Mouse (Mus musculus) hindbrain, embryonic 15.5 days (tissue): ENCODE measurements around the gene Ccdc33. TPM values are rescaled to one million over a fixed set of nuclear protein-coding genes. Genes with fewer than 3 reads are reported as not detected.

Experiments used
- ATAC-seq: fragments of 200-750 bp; cut with Nextera tagmentation; 2 replicates; pipeline ENCODE4 v1.8.0; 2017; ENCODE audit warnings: low read depth, moderate number of reproducible peaks, moderate TSS enrichment; ENCODE audit not compliant: low FRiP score
- H3K27ac ChIP-seq: fragments of 300-500 bp; sonication (generic); replicated peaks from 2 replicates; pipeline ENCODE4 v1.5.1; 2015; ENCODE audit warnings: mild to moderate bottlenecking, inconsistent platforms
- H3K27me3 ChIP-seq: fragments of 300-500 bp; sonication (generic); 2 replicates; pipeline ENCODE4 v1.6.1; 2015; ENCODE audit warnings: control low read depth, inconsistent platforms
- H3K36me3 ChIP-seq: fragments of 300-500 bp; sonication (generic); 2 replicates; pipeline ENCODE4 v1.6.1; 2015; ENCODE audit warnings: control low read depth, inconsistent platforms
- H3K4me1 ChIP-seq: fragments of 300-500 bp; sonication (generic); replicated peaks from 2 replicates; pipeline ENCODE4 v1.6.1; 2015; ENCODE audit warnings: control low read depth, inconsistent platforms
- H3K4me2 ChIP-seq: fragments of 300-500 bp; sonication (generic); 2 replicates; pipeline ENCODE4 v1.6.1; 2015; ENCODE audit warnings: moderate library complexity, mild to moderate bottlenecking, inconsistent platforms
- H3K4me3 ChIP-seq: fragments of 300-500 bp; sonication (generic); 2 replicates; pipeline ENCODE4 v1.5.1; 2015; ENCODE audit warnings: mild to moderate bottlenecking, inconsistent platforms
- H3K9ac ChIP-seq: fragments of 300-500 bp; sonication (generic); 2 replicates; pipeline ENCODE4 v1.6.1; 2015; ENCODE audit warnings: inconsistent platforms
- H3K9me3 ChIP-seq: fragments of 300-500 bp; sonication (generic); 2 replicates; pipeline ENCODE4 v1.6.1; 2016; ENCODE audit warnings: control low read depth, inconsistent platforms
- WGBS: fragments of 180-500 bp; shearing (Covaris S2); methylation state at CpG from one replicate; pipeline ENCODE4 v1.1.7; 2015; 5-methylcytosine and 5-hydroxymethylcytosine counted together
- polyA plus RNA-seq: library from polyadenylated mRNA; unstranded; fragments of >200 nt; fragmentation: Nextera tagmentation; extraction: Ambion mirVana; gene quantifications from 2 replicates; pipeline ENCODE4 v1.2.1, GENCODE M21; 2015

Gene Ccdc33
- polyA plus RNA-seq, 1 experiment from 2014 or later: 0.38 TPM

- H3K27me3 ChIP-seq: no peaks in the 10 kb centered on the region
- H3K9ac ChIP-seq: no peak overlapping the region
- H3K27ac ChIP-seq: no peak overlapping the region
- WGBS: 65% methylated on average over 8 of the region's 8 CpGs
- H3K36me3 ChIP-seq: no peaks in the 10 kb centered on the region
- H3K4me2 ChIP-seq: no peak overlapping the region
- ATAC-seq: no peak
- H3K4me3 ChIP-seq: no peak overlapping the region
- no peaks in the 10 kb centered on the region; the same call in 1 of the 2 replicates for H3K4me1 ChIP-seq
- no peaks in the 10 kb centered on the region for H3K9me3 ChIP-seq
Observed at GRCm38 (mm10) chr9:58014393-58015160, 104.0 kb downstream of the Ccdc33 start.

DNA sequence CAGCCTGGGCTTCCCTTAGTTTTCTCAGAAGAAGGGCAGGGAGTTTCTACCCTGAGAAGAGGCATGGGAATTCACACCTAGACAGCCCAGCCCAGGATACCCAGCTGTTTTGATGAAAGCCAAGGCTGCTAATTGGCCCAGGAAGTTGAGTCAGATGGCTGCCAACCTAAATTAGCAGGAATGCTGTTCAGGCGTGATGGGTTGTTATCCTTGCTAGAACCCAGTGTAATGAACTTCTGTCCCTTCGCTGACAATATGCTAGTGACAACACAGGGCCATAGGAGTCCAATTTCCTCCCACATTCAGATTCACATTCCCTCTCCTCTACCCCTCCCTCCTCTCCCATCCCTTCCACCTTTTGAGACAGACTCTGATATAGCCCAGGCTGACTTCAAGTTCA lies 105.7 kb downstream of the Ccdc33 start:
- H3K9me3 ChIP-seq: no peaks in the 10 kb centered on the region
- H3K4me2 ChIP-seq: no peak overlapping the region
- no peak overlapping the region for H3K4me3 ChIP-seq
- H3K4me1 ChIP-seq: peaks cover 15% of the 10 kb centered on the region
- no peaks in the 10 kb centered on the region for H3K36me3 ChIP-seq
- no peak for ATAC-seq
- WGBS: 48% methylated on average over 2 of the region's 2 CpGs
- no peaks in the 10 kb centered on the region for H3K27me3 ChIP-seq
- H3K9ac ChIP-seq: no peak overlapping the region
- no peak overlapping the region for H3K27ac ChIP-seq

DNA sequence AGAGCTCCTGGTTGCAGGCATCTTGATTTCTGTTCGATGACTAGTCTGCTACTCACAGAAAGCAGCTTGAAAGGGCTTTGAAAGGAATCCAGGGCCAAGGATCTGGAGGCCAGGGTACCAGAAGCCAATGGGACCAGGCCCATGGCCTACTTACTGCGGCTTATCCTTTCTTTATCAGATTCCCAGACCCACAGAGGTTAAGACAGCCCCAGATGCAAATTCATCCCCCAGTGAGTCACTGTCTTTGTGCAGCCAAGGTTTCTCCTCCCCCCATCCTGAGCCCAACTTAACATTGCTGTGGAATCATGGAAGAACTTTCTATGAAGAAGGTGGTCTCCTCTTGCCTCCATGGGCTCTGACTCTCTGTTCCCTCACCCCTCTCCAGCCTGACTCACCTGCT lies 106.1 kb downstream of the Ccdc33 start:
- Histone ChIP-seq H3K9me3 (no peaks in the 10 kb centered on the region), H3K4me3 (no peak overlapping the region), H3K9ac (no peak overlapping the region), H3K36me3 (no peaks in the 10 kb centered on the region), H3K27ac (no peak overlapping the region), H3K4me2 (no peak overlapping the region), H3K4me1 (peaks cover 15% of the 10 kb centered on the region), H3K27me3 (no peaks in the 10 kb centered on the region)
- ATAC-seq: no peak
- WGBS: 77% methylated on average over 2 of the region's 2 CpGs

DNA sequence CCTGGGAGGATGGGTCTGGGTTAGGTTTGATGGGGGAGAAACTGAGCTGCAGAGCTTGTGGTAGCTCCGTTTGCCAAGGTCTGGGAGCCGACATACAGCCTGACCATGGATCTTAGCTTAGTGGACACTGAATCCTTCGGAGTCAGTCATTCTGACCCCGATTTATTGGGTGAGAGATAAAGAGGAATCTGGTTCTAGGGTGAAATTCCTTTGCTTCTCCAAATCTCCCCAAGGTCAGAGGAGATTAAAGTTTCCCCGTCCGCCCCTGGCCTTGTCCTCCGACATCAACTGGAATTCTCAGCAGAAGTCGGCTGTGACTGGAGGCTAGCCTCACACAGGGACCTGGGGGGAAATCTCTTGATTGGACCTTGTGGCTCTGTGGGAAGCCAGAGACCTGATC lies 107.1 kb downstream of the Ccdc33 start:
- Histone ChIP-seq H3K9ac (no peak overlapping the region), H3K9me3 (no peaks in the 10 kb centered on the region), H3K27ac (no peak overlapping the region), H3K27me3 (no peaks in the 10 kb centered on the region), H3K4me2 (no peak overlapping the region), H3K36me3 (no peaks in the 10 kb centered on the region), H3K4me3 (no peak overlapping the region), H3K4me1 (peaks cover 15% of the 10 kb centered on the region)
- 87% methylated on average over 8 of the region's 8 CpGs for WGBS
- ATAC-seq: no peak

DNA sequence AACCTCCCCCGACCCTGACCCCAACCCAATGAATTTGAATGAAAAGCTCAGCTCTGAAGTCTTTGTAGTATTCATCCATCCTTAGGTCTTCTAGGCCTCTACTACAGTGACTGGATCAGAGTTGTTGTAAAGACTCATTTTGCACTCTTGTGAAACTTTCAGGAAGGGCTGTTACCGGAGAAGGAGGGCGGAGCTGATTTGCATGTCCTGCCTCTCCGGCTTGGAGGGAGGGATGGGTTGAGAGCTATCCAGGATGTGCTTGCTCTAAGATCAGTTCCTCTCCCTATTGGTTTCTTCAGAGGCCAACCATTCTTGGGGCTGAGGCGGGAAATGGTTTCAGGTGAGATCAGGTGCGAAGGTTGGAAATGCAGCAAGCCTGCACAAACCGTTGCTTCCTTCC lies 107.6 kb downstream of the Ccdc33 start:
- WGBS: 55% methylated on average over 7 of the region's 7 CpGs
- no peak for ATAC-seq
- H3K36me3 ChIP-seq: no peaks in the 10 kb centered on the region

DNA sequence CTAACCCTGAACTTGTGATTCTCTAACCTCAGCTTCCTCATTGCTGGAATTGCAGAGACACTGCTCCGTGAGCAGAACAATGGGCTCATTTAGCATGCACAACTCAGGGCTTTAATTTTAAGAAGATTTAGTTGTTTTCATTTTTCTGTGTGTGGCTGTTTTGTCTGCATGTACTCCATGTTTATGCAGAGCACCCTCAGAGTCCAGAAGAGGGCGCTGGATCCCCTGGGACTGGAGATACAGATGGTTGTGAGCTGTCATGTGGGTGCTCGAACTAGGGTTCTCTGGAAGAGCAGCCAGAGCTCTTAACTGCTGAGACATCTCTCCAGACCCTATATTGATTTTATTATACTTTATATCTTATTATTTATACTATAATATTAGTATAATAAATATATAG lies 109.0 kb downstream of the Ccdc33 start:
- no peak overlapping the region for H3K4me3 ChIP-seq
- H3K27me3 ChIP-seq: no peaks in the 10 kb centered on the region
- no peaks in the 10 kb centered on the region for H3K36me3 ChIP-seq
- peak overlapping the region; percentile 41; the same call in 1 of the 2 replicates for H3K4me2 ChIP-seq
- peaks cover 15% of the 10 kb centered on the region for H3K4me1 ChIP-seq
- 41% methylated on average over 3 of the region's 3 CpGs for whole genome bisulfite sequencing
- no peak for ATAC-seq
- no peak overlapping the region for H3K9ac ChIP-seq
- H3K9me3 ChIP-seq: no peaks in the 10 kb centered on the region
- peak overlapping the region; percentile 73 for H3K27ac ChIP-seq

More for the DNA sequence above, 107.6 kb downstream of the Ccdc33 start:
- no peak overlapping the region for H3K4me2 ChIP-seq
- H3K27ac ChIP-seq: no peak overlapping the region
- peaks cover 15% of the 10 kb centered on the region for H3K4me1 ChIP-seq
- H3K9me3 ChIP-seq: no peaks in the 10 kb centered on the region
- no peaks in the 10 kb centered on the region for H3K27me3 ChIP-seq
- no peak overlapping the region for H3K9ac ChIP-seq
- H3K4me3 ChIP-seq: no peak overlapping the region

DNA sequence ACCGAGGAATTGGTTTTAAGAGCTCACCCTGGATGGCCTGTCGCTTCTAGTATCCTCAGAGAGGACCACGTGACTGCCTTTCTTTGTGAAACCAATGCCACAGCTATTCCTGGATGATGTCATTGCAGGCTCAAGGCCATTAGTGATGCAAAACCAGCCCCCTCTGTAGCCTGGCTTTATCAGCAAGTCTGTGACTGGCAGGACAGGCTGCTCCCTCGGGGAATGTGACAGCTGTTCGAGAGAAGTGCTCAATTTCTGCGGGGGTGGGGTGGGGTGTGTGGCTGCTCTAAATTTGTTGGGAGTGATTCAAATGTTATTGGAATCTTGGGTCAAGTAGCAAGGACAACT lies 109.6 kb downstream of the Ccdc33 start:
- Histone ChIP-seq H3K9me3 (no peaks in the 10 kb centered on the region), H3K4me2 (peak overlapping the region; percentile 41), H3K36me3 (no peaks in the 10 kb centered on the region), H3K9ac (no peak overlapping the region), H3K27ac (peak overlapping the region; percentile 73), H3K4me3 (no peak overlapping the region), H3K4me1 (peaks cover 15% of the 10 kb centered on the region), H3K27me3 (no peaks in the 10 kb centered on the region)
- 1% methylated on average over 6 of the region's 6 CpGs for WGBS
- ATAC-seq: peak; percentile 91

DNA sequence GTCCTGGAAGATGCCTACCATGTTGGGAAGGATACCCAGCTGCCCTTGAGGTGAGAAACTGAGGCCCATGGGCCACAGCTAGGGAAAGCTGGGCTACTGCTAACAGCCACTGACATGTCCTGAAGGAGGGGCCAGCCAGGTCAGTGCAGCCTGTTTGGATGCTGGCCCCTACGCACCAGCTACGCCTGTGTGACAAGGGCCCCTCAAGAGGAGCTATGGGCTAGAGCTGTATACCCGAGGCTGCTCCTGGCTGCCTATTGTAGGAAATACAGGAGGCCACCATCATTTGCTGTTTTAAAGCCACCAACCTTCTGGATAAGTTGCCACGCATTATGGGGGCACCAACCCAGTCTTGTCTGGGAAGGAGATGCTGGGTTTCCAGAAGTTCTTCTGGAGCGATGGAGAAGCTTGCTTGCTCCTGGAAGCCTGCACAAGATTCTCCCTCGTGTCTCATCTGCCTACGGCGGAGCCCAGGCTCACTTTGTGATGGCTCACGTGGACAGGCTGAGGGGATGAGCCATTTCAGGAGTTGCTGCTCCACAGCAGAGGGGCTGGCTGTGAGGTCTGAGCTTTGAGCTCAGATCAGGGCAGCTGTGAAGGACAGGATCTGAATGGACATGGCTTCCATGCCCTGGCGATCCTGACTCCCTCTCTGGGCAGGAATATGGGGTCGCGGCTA lies 110.1 kb downstream of the Ccdc33 start:
- peaks cover 15% of the 10 kb centered on the region for H3K4me1 ChIP-seq
- peak; percentile 62 for ATAC-seq
- H3K4me2 ChIP-seq: peak overlapping the region; percentile 41
- no peaks in the 10 kb centered on the region for H3K27me3 ChIP-seq
- H3K4me3 ChIP-seq: no peak overlapping the region
- WGBS: 46% methylated on average over 12 of the region's 12 CpGs
- H3K9ac ChIP-seq: no peak overlapping the region
- H3K36me3 ChIP-seq: no peaks in the 10 kb centered on the region
- peak overlapping the region; percentile 73 for H3K27ac ChIP-seq
- no peaks in the 10 kb centered on the region for H3K9me3 ChIP-seq

DNA sequence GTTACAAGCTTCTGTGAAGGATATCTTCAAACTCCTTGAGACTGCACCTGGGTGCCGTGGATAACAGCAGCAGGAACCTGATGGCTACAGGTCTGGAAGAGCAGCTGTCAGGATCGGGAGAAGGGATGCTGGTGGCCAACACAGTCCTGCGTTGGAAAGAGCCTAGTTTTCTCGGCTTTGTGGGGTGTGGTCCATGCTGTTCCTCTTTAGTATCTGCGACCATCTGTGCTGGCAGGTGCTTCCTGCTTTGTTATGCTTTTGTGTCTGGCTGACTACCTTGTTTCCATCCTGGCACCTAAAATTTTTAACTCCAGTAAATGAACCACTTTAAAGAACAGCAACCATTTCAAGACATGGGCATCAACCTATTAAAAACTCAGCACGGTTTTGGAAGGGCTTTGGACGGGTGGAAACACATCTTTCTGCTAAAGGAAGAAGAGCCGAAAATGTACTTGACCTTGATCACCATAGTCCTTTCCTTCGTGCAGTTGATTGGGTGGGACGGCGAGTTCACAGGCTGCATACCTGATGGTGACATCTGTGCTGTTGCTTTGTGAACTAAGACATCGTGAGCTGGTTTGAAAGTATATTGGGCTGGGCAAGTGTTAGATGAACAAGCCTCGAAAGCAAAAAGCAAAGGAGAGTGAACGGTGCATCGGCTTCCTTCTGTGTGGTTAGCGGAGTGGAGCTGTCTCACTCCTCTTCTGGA lies 112.7 kb downstream of the Ccdc33 start, which contains the start of gene Cyp11a1:
Gene Cyp11a1 (plus strand): TSS at position 659 of the 709 bp plus-strand sequence.
- Histone ChIP-seq H3K4me3 (no peak within 1 kb of the TSS), H3K9me3 (no peaks in the 10 kb centered on the region), H3K4me1 (peaks cover 15% of the 10 kb centered on the region), H3K27ac (no peak within 1 kb of the TSS), H3K4me2 (no peak within 1 kb of the TSS), H3K36me3 (no peaks in the 10 kb centered on the region), H3K9ac (no peak within 1 kb of the TSS), H3K27me3 (no peaks in the 10 kb centered on the region)
- no peak for ATAC-seq
- WGBS: 86% methylated on average over 16 of the region's 16 CpGs

DNA sequence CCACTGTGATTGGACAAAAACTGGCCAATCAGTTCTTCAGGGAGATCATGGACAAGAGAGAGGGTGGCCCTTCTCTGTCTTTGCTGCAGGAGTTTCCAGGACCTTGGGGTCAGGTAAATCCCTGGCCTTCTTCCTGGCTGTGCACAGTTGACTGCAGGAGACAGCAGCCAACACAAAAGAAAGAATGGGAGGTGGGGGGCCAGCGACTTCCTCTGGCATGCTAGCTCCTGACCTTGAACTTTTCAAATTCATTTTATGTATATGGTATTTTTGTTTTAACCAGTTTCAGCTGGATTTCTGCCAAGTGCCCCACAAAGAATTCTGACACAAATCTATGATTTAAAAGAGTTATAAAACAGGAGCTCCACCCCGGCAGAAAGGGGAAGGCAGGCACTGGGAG lies 115.4 kb downstream of the Ccdc33 start:
- H3K4me1 ChIP-seq: peaks cover 2% of the 10 kb centered on the region
- no peak overlapping the region for H3K27ac ChIP-seq
- no peaks in the 10 kb centered on the region for H3K9me3 ChIP-seq
- WGBS: 28% methylated on average over 2 of the region's 2 CpGs
- no peak overlapping the region for H3K4me3 ChIP-seq
- no peak overlapping the region for H3K4me2 ChIP-seq
- no peaks in the 10 kb centered on the region for H3K36me3 ChIP-seq
- 0 out of 2 replicates have a peak, but pooled peaks cover 3% of the 10 kb centered on the region for H3K27me3 ChIP-seq
- ATAC-seq: no peak
- H3K9ac ChIP-seq: no peak overlapping the region

- Histone ChIP-seq H3K27me3 (peaks cover 12% of the 10 kb centered on the region; the same call in 1 of the 2 replicates), H3K27ac (no peak overlapping the region), H3K4me1 (peaks cover 10% of the 10 kb centered on the region), H3K4me2 (no peak overlapping the region), H3K9ac (no peak overlapping the region), H3K36me3 (no peaks in the 10 kb centered on the region), H3K9me3 (no peaks in the 10 kb centered on the region), H3K4me3 (no peak overlapping the region)
- 55% methylated on average over 2 of the region's 2 CpGs for WGBS
- ATAC-seq: no peak
Observed at GRCm38 (mm10) chr9:57999676-58000075, 118.9 kb downstream of the Ccdc33 start.

DNA sequence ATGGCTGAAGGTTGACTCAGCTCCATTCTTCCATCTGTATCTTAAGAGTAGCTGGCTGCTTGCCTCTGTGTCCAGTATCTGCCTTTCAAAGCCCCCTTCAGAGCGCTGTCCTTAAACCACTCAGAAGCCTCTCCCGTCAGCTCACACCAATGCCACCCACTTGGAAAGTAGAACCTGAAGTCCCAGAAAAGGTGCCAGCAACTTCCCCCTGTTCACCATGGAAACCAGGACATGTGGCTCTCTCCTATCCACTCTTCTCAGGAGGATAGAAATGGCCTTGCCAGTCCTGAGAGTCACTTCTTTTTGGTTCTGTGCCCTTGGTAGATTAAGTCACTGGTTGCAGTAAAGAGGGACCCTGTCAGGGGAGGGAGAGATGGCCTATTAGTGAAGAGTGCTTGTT lies 119.9 kb downstream of the Ccdc33 start:
- WGBS: 58% methylated on average over 2 of the region's 2 CpGs
- H3K9me3 ChIP-seq: no peaks in the 10 kb centered on the region
- peaks cover 10% of the 10 kb centered on the region for H3K4me1 ChIP-seq
- no peak overlapping the region for H3K4me3 ChIP-seq
- H3K27me3 ChIP-seq: peaks cover 12% of the 10 kb centered on the region; the same call in 1 of the 2 replicates
- H3K36me3 ChIP-seq: no peaks in the 10 kb centered on the region
- H3K9ac ChIP-seq: no peak overlapping the region
- H3K27ac ChIP-seq: no peak overlapping the region
- no peak overlapping the region for H3K4me2 ChIP-seq
- ATAC-seq: no peak
